Mouse (Mus musculus) macrophage (primary cell): ENCODE measurements around the gene Mrgpra2b. TPM values are rescaled to one million over a fixed set of nuclear protein-coding genes. Genes with fewer than 3 reads are reported as not detected.
"Not testable (repeated sequence)": the region's sequence is repeated elsewhere in the genome, so short reads cannot be mapped to it uniquely, and the experiment has no call there.

ENCODE experiments used
- H3K27ac ChIP-seq: fragments of 350-480 bp; formaldehyde crosslinking; 2 replicates; pipeline ENCODE4 v1.9.0; 2021
- H3K36me3 ChIP-seq: fragments of 350-480 bp; formaldehyde crosslinking; 2 replicates; pipeline ENCODE4 v1.9.0; 2021; ENCODE audit errors: inconsistent target
- H3K4me3 ChIP-seq: fragments of 350-480 bp; formaldehyde crosslinking; 2 replicates; pipeline ENCODE4 v1.9.0; 2021; ENCODE audit errors: inconsistent target
- H3K79me2 ChIP-seq: fragments of 350-480 bp; formaldehyde crosslinking; 2 replicates; pipeline ENCODE4 v1.9.0; 2021; ENCODE audit errors: inconsistent target
- WGBS: methylation state at CpG from one replicate; pipeline ENCODE4 v1.1.7; 2026; ENCODE audit warnings: inconsistent platforms; ENCODE audit not compliant: missing documents; 5-methylcytosine and 5-hydroxymethylcytosine counted together
- polyA plus RNA-seq: library from polyadenylated mRNA; stranded (reverse); fragments of 250-400 nt; gene quantifications from 3 replicates; pipeline ENCODE4 v1.2.4, GENCODE M21; 2018; ENCODE audit warnings: inconsistent platforms
- total RNA-seq, 78 experiments: library from RNA; depleted of rRNA; stranded (reverse); fragments of 250-400 nt; gene quantifications; 1 replicate in 9 of 78; 2 replicates in 24 of 78; 3 replicates in 43 of 78; 4 replicates in 2 of 78; pipeline ENCODE4 v1.2.4; 2018; ENCODE audit warnings: inconsistent platforms in 56 of 78

The Mrgpra2b gene
- not detected for total RNA-seq (2018; cell fraction: chromatin; rRNA removed)
- under 1 TPM in 9 of 26 experiments, not detected in 17; 0.09 to 0.61 (median 0.19) TPM for total RNA-seq (2018; cell fraction: cytosol; rRNA removed)
- total RNA-seq (2018; cell fraction: nucleus; rRNA removed) = under 1 TPM in 2 of 26 experiments, not detected in 24; 0.73 to 0.81 TPM
- polyA plus RNA-seq = 0.60 TPM in 1 of 3 replicates, not detected in the others

DNA sequence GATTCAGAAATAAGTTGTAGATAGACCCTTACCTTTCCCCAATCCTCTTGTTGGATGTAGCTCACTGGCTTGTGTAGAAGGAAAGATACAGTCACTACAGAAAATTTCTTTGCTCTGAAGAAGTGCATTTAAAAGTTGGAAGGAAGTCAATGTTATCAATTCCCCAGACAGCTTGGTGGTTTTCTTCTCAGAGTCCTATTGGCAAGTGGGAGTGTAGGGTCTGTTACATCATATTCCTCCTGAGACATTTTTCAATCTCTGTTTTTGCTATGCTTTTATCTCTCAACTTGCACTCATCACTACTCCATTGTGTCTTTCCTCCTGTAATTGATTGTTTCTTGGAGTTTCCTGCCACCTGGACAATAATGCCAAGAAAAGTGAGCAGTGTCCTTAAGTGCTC, at the start of gene Mrgpra2b:
TSS of gene Mrgpra2b (minus strand) at position 101 of the 400 bp plus-strand sequence.
- Histone ChIP-seq H3K4me3 (no peak within 1 kb of the TSS), H3K36me3 (no peaks in the 10 kb centered on the region), H3K79me2 (no peaks in the 10 kb centered on the region), H3K27ac (no peak within 1 kb of the TSS)

DNA sequence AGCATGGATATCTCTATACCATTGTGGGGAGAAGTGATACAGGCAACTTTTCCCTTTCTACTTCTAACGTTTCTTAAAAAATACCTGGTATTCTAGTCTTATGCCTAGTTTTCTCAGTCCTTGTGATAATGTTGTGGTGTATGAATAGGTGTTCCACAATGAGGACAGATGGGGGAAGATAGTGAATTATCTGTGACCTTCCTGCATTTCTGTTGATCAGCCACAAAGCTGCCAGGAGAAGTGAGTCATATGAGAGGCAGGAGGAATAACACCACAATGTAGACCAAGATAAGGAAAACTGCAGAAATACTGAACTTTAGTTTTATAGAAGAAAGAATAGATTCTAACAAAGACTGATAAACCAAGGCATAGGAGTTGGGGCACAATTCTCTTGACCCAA, 12.3 kb downstream of the Mrgpra2b start:
- H3K4me3 ChIP-seq = no peak overlapping the region
- no peaks in the 10 kb centered on the region for H3K79me2 ChIP-seq
- no peak overlapping the region for H3K27ac ChIP-seq
- H3K36me3 ChIP-seq = no peaks in the 10 kb centered on the region
- 67% methylated on average over 1 of the region's 1 CpGs for WGBS

DNA sequence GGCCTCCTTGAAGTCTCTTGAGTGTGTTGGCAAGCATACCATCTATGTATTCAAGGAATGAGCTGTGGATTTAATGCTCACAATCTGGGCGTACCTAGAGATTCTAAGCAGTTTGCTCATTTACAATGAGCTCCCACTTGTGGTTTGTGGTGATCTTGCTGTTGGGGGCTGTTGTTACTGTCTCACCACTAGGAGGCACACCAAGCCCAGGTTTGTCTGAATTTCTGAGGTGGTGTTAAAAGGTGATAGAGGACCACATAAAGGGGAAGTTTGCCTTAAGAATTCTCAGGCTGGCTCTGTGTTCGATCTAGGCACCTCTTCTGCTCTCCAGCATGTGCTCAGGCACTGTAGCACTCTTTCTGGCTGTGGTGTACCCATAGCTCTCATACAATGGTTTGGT, 13.6 kb downstream of the Mrgpra2b start:
- Histone ChIP-seq H3K4me3 (no peak overlapping the region), H3K79me2 (no peaks in the 10 kb centered on the region), H3K36me3 (no peaks in the 10 kb centered on the region), H3K27ac (no peak overlapping the region)
- WGBS = 53% methylated on average over 2 of the region's 2 CpGs

DNA sequence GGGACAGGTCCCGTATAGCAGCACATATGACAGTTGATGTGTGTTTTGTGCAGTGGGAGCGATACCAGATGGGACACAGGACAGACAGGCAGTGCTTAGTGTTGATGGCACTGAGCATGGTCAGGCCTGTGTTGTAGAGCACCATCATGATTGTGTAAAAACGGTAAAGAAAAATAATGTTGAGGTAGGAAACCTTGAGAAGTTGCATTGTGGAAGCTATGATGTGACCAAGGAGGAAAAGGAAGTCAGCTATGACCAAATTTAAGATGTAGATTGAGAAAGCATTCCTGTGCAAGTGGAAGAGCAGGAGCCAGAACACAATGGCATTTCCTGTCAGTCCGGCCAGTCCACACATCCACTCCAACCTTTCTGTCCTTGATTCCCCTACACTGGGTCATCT, 25.7 kb downstream of the Mrgpra2b start:
- Histone ChIP-seq H3K36me3 (no peaks in the 10 kb centered on the region), H3K79me2 (no peaks in the 10 kb centered on the region), H3K27ac (no peak overlapping the region), H3K4me3 (no peak overlapping the region)
- 78% methylated on average over 4 of the region's 4 CpGs for WGBS

DNA sequence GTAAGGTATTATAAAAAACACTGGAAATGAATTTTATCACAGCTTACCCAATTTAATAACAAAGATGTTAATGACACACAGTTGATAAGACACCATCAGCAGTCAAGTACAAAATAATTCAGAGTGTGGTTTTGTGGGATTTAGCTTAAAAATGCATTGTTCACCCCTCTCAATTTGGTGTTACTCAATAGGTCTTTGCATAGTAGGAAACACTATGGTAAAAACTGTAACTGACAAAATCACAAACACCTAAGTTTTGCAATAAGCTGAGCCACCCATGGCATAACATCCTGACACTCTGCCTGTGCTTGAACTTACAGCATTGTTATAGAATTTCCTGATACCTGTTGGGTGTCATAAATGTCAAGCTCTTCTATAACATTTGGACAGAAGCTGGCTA, 37.4 kb downstream of the Mrgpra2b start:
- not testable (repeated sequence) for H3K79me2 ChIP-seq, H3K27ac ChIP-seq, H3K36me3 ChIP-seq, H3K4me3 ChIP-seq

DNA sequence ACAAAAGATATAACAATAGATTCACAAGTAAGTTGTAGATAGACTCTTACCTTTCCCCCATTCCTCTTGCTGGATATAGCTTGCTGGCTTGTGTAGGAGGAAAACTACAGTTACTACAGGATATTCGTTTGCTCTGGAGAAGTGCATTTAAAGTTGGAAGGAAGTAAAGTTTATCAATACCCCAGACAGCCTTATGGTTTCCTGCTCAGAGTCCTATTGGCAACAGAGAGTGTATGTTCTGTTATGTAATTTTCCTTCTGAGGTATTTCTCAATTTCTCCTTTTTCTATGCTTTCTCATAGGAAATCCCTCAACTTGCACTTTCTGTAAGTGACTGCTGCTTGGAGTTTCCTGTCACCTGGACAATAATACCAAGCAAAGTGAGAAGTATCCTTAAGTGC, 39.2 kb downstream of the Mrgpra2b start:
- no CpG with 5 or more reads among the region's 1 CpGs for WGBS
- not testable (repeated sequence) for H3K27ac ChIP-seq, H3K36me3 ChIP-seq, H3K79me2 ChIP-seq, H3K4me3 ChIP-seq

DNA sequence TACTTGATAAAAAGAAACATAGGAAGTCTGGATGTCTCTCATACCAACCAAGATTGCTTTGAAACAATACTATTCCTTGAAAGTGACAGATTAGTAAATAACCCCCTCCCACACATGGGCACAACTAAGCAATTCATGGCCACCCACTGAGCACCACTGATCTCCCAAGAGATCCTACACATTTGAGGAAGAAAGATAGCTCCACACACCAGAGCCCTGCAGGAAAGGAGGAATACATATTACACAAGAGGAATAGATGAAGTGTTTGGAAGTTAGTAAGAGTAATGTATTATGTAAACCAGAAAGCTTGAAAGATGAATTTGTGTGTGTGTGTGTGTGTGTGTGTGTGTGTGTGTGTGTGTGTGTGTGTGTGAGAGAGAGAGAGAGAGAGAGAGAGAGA, 45.5 kb downstream of the Mrgpra2b start:
- not testable (repeated sequence) for H3K79me2 ChIP-seq, H3K36me3 ChIP-seq, H3K27ac ChIP-seq, H3K4me3 ChIP-seq

DNA sequence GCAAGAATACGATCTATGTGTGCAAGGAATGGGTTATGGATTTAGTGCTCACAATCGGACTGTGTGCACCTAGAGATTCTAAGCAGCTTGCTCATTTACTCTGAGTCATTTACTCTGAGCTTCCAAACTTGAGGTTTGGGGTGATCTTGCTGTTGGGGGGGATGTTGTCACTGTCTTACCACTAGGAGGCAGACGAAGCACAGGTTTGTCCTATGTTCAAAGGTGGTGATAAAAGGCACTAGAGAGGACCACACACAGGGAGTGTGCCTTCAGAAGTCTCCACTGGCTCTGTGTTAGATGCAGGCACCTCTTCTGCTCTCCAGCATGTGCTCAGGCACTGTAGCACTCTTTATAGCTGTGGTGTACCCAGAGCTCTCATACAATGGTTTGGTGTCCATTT, 54.8 kb downstream of the Mrgpra2b start:
- not testable (repeated sequence) for H3K27ac ChIP-seq, H3K4me3 ChIP-seq, H3K79me2 ChIP-seq, H3K36me3 ChIP-seq
- 29% methylated on average over 1 of the region's 3 CpGs for WGBS

DNA sequence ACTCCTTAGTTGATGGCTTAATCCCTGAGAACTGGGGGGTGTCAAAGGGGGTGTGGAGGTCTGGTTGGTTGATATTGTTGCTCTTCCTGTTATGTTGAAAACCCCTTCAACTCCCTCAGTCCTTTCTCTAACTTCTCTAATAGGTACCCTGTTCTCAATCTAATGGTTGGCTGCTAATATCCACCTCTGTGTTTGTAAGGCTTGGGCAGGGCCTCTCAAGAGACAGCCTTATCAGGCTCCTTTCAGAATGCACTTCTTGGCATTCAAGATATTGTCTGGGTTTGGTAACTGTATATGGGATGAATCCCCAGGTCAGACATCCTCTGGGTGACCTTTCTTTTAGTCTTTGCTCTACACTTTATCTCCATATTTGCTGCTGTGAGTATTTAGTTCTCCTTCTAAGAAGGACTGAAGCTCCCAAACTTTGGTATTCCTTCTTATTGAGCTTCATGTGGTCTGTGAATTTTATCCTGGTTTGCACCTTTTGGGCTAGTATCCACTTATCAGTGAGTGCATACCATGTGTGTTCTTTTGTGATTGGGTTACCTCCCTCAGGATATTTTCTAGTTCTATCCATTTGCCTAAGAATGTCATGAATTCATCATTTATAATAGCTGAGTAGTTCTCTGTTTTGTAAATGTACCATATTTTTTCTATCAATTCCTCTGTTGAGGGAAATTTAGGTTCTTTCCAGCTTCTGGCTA, 63.2 kb downstream of the Mrgpra2b start:
- not testable (repeated sequence) for H3K4me3 ChIP-seq

DNA sequence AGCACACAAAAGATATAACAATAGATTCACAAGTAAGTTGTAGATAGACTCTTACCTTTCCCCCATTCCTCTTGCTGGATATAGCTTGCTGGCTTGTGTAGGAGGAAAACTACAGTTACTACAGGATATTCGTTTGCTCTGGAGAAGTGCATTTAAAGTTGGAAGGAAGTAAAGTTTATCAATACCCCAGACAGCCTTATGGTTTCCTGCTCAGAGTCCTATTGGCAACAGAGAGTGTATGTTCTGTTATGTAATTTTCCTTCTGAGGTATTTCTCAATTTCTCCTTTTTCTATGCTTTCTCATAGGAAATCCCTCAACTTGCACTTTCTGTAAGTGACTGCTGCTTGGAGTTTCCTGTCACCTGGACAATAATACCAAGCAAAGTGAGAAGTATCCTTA, 76.6 kb downstream of the Mrgpra2b start, which contains the start of gene Mrgpra2a:
TSS of gene Mrgpra2a (minus strand) at position 125 of the 400 bp plus-strand sequence.
- not testable (repeated sequence) for H3K36me3 ChIP-seq, H3K79me2 ChIP-seq, H3K27ac ChIP-seq, H3K4me3 ChIP-seq
- no CpG with 5 or more reads among the region's 1 CpGs for WGBS

More for the DNA sequence above, 63.2 kb downstream of the Mrgpra2b start:
- H3K79me2 ChIP-seq, H3K27ac ChIP-seq, H3K36me3 ChIP-seq: not testable (repeated sequence)

DNA sequence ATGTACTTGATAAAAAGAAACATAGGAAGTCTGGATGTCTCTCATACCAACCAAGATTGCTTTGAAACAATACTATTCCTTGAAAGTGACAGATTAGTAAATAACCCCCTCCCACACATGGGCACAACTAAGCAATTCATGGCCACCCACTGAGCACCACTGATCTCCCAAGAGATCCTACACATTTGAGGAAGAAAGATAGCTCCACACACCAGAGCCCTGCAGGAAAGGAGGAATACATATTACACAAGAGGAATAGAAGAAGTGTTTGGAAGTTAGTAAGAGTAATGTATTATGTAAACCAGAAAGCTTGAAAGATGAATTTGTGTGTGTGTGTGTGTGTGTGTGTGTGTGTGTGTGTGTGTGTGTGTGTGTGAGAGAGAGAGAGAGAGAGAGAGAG, 82.9 kb downstream of the Mrgpra2b start:
- not testable (repeated sequence) for H3K4me3 ChIP-seq, H3K36me3 ChIP-seq, H3K79me2 ChIP-seq, H3K27ac ChIP-seq

DNA sequence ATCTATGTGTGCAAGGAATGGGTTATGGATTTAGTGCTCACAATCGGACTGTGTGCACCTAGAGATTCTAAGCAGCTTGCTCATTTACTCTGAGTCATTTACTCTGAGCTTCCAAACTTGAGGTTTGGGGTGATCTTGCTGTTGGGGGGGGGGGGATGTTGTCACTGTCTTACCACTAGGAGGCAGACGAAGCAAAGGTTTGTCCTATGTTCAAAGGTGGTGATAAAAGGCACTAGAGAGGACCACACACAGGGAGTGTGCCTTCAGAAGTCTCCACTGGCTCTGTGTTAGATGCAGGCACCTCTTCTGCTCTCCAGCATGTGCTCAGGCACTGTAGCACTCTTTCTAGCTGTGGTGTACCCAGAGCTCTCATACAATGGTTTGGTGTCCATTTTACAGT, 92.2 kb downstream of the Mrgpra2b start:
- not testable (repeated sequence) for H3K4me3 ChIP-seq, H3K79me2 ChIP-seq, H3K36me3 ChIP-seq, H3K27ac ChIP-seq
- 0% methylated on average over 1 of the region's 2 CpGs for WGBS

DNA sequence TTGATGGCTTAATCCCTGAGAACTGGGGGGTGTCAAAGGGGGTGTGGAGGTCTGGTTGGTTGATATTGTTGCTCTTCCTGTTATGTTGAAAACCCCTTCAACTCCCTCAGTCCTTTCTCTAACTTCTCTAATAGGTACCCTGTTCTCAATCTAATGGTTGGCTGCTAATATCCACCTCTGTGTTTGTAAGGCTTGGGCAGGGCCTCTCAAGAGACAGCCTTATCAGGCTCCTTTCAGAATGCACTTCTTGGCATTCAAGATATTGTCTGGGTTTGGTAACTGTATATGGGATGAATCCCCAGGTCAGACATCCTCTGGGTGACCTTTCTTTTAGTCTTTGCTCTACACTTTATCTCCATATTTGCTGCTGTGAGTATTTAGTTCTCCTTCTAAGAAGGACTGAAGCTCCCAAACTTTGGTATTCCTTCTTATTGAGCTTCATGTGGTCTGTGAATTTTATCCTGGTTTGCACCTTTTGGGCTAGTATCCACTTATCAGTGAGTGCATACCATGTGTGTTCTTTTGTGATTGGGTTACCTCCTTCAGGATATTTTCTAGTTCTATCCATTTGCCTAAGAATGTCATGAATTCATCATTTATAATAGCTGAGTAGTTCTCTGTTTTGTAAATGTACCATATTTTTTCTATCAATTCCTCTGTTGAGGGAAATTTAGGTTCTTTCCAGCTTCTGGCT, 100.7 kb downstream of the Mrgpra2b start:
- not testable (repeated sequence) for H3K27ac ChIP-seq, H3K36me3 ChIP-seq, H3K79me2 ChIP-seq, H3K4me3 ChIP-seq
